Mouse (Mus musculus): Measurements from ENCODE around the gene Rab37.

DNA sequence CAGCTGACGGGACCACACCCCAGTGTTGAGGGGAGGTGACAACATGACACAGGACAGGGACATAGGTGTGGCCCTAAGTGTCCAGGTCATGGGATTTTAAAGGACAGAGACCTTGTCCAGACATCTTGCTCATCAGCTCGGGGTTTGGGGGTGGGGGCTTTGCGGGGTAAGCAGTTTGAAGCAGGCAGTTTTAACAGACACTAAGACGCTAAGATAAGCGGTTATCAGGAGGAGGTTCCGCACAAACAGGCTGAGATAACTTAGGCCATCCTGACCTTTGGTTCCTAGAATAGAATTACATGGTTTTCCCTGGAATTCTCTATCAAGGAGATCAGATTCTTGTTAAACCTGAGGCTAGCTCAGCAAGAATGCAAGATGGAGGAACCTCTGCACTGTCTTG lies 103.5 kb downstream of the Rab37 start:
- TF ChIP-seq CTCF (conservative IDR thresholded peaks at IDR 0.05; ENCODE audit: low read length) = no peak
- no peak for TF ChIP-seq POU5F1 (IDR thresholded peaks at IDR 0.05; ENCODE audit: borderline replicate concordance, low read length)

Measured in E14TG2a.4 (cell line).